Mouse (Mus musculus) frontal cortex, adult 2 months (tissue): ENCODE measurements around the gene Cmtm2a. TPM values are rescaled to one million over a fixed set of nuclear protein-coding genes. Genes with fewer than 3 reads are reported as not detected.

Source experiments
- polyA plus RNA-seq: library from polyadenylated mRNA; depleted of rRNA; stranded (reverse); fragments of >200 nt; gene quantifications from 2 replicates; pipeline ENCODE4 v1.2.3, GENCODE M21; 2012; rRNA removed

Gene Cmtm2a
- polyA plus RNA-seq, 1 experiment = not detected

Other genes with a start within 250 kb of the Cmtm2a start
- gene Cdh5, start 191.6 kb downstream of the Cmtm2a start, polyA plus RNA-seq = 13.6 and 13.8 TPM in 2 replicates
- gene Bean1, start 122.7 kb downstream of the Cmtm2a start, polyA plus RNA-seq = 21.5 and 22.2 TPM in 2 replicates
- 40.6 and 42.8 TPM in 2 replicates for gene Tk2, start 44.6 kb downstream of the Cmtm2a start, polyA plus RNA-seq
- 13.1 and 13.7 TPM in 2 replicates for gene Cklf, start 42.3 kb downstream of the Cmtm2a start, polyA plus RNA-seq
- not detected in 2 replicates for gene Gm45711, start 16.9 kb upstream of the Cmtm2a start, polyA plus RNA-seq
- not detected in 2 replicates for gene Cmtm1, start 17.0 kb upstream of the Cmtm2a start, polyA plus RNA-seq
- gene Gm11020, start 28.4 kb upstream of the Cmtm2a start, polyA plus RNA-seq = not detected in 2 replicates
- not detected in 2 replicates for gene Cmtm2b, start 29.0 kb upstream of the Cmtm2a start, polyA plus RNA-seq
- 20.4 and 22.4 TPM in 2 replicates for gene Cmtm3, start 46.2 kb upstream of the Cmtm2a start, polyA plus RNA-seq
- 40.0 and 43.8 TPM in 2 replicates for gene Cmtm4, start 102.6 kb upstream of the Cmtm2a start, polyA plus RNA-seq
- 154 and 165 TPM in 2 replicates for gene Dync1li2, start 149.9 kb upstream of the Cmtm2a start, polyA plus RNA-seq
- gene Terb1, start 216.7 kb upstream of the Cmtm2a start, polyA plus RNA-seq = 0.74 and 0.86 TPM in 2 replicates
- gene Nae1, start 241.5 kb upstream of the Cmtm2a start, polyA plus RNA-seq = 78.0 and 87.7 TPM in 2 replicates
- gene Car7, start 241.5 kb upstream of the Cmtm2a start, polyA plus RNA-seq = 41.3 and 42.8 TPM in 2 replicates